Mouse (Mus musculus): ENCODE data around the gene Adamtsl5. TPM values are rescaled to one million over a fixed set of nuclear protein-coding genes. Genes with fewer than 3 reads are reported as not detected.

Gene Adamtsl5
- 5.8 and 6.3 TPM in 2 replicates for polyA plus RNA-seq (2014; fragmentation: Nextera tagmentation; extraction: Ambion mirVana)

DNA sequence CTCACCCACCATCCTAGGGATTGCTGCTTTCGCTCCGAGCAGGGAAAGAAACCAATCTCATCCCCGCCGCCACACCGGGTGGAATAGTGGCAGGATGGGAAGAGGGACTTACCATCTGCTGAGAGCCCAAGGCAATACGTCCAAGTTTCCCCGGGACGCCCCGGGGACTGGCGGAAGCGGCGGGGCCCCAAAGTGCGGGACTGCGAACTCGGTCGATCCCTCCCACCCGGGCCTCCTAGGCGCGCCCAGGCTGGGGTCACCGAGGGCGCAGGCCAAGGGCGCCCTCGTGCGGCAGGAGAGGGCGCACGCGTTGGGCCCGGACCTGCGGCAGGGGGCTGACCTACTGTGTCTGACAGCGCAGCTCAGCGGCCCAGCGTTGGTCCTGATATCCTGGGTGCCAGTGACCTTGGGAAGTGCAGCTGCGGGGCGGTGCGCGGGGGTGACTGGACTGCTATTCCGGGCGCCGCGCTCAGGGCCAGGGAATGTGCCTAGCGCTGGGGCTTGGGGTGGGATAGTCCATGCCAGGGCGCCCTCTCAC is at the start of gene Adamtsl5:
Adamtsl5 (minus strand) TSS at position 169 of the 538 bp plus-strand sequence.
- peaks cover 91% of the 10 kb centered on the region for H3K27me3 ChIP-seq (replicated peaks; ENCODE audit: control insufficient read depth, insufficient read depth, low read length)
- H3K36me3 ChIP-seq (ENCODE audit: control insufficient read depth, insufficient read depth, low read length), result no peaks in the 10 kb centered on the region
- DNase-seq (ENCODE audit: low spot score) (peak; percentile 40), ATAC-seq (ENCODE audit: low read depth) (peak; percentile 28; the same call in 1 of the 2 replicates)
- peak within 1 kb of the TSS; percentile 25 for H3K4me3 ChIP-seq (ENCODE audit: low read depth, low read length)
- no peak within 1 kb of the TSS for H3K27ac ChIP-seq (replicated peaks; ENCODE audit: low read depth, low read length)
- WGBS, result 2% methylated on average over 17 of the region's 42 CpGs
- H3K4me2 ChIP-seq (ENCODE audit: low read depth, low read length), result peak within 1 kb of the TSS; percentile 52
- peaks cover 27% of the 10 kb centered on the region for H3K4me1 ChIP-seq (ENCODE audit: control insufficient read depth, insufficient read depth, low read length)
- H3K9ac ChIP-seq (ENCODE audit: low read depth, low read length), result peak within 1 kb of the TSS; percentile 50; the same call in 1 of the 2 replicates
- H3K9me3 ChIP-seq (ENCODE audit: control insufficient read depth, low read length), result no peaks in the 10 kb centered on the region

DNA sequence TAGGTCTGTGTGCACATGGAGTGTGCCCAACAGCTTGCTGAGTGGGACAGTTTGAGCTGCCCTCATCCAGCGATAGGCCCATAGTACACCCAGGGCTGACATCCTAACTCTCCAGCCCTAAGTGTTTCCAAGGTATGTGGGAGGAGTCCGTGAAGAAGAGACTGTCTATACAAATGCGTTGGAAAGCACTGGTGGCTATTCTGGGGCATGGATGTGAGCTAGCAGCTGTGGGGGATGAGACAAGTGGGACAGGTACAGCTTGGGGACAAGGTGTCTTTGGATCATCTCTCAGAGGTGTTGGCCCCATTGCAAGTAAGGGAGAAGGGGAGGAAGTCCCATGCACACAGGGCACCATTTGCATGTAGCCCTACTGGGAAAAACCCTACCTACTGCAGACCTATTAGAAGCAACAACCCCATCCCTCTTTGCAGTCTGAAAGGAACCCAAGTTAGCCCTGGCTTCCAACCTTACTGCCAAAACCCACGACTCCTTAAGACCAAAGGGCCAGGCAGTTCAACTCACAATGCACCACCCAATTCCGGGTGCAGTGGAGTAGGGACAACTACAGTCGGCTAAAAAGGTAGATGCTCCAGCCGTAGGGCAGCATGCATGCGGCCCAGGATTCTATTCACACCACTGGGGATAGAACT is 49.4 kb upstream of the Adamtsl5 start:
- Histone ChIP-seq H3K4me3 (ENCODE audit: low read depth, low read length) (peak overlapping the region; percentile 76), H3K4me1 (ENCODE audit: control insufficient read depth, insufficient read depth, low read length) (peaks cover 19% of the 10 kb centered on the region), H3K27me3 (replicated peaks; ENCODE audit: control insufficient read depth, insufficient read depth, low read length) (no peaks in the 10 kb centered on the region), H3K4me2 (ENCODE audit: low read depth, low read length) (peak overlapping the region; percentile 94), H3K36me3 (ENCODE audit: control insufficient read depth, insufficient read depth, low read length) (peaks cover 62% of the 10 kb centered on the region), H3K27ac (replicated peaks; ENCODE audit: low read depth, low read length) (peak overlapping the region; percentile 99; the same call in 1 of the 2 replicates), H3K9me3 (ENCODE audit: control insufficient read depth, low read length) (no peaks in the 10 kb centered on the region), H3K9ac (ENCODE audit: low read depth, low read length) (peak overlapping the region; percentile 96)
- 48% methylated on average over 8 of the region's 8 CpGs for WGBS
- no peak for DNase-seq (ENCODE audit: low spot score)
- ATAC-seq (ENCODE audit: low read depth), result no peak

DNA sequence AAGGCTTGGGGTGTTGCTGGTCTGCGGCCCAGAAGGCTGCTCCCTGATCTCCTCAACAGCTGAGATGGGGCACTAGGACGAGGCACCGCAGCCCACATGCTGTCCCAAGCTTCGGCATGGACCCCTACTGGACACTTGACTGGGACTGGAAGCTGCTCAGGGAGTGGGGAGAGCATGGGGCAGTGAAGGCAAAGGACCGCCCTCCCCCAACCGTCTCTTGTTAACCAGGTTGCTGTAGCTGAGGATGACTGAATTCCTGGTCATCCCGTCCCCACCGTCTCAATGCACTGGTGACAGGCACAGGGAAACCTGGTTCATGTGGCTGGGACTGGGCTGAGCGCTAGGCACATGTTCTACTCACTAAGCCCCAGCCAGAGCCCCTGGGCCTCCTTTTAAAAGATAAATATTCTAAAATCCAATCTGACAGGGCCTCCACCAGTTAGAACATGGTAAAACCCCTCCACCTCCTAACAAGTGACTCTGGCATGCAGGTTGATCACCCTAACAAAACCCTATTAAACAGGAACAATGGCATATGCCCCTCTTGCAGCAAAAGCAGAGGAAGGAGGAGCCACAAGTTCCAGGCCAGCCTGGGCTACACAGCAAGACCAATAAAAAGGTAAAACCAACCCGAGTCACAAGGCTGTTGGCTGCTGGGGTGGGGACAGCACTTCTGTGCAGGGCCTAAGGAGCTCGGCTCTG is 48.8 kb upstream of the Adamtsl5 start:
- H3K4me1 ChIP-seq (ENCODE audit: control insufficient read depth, insufficient read depth, low read length), result peaks cover 19% of the 10 kb centered on the region
- peaks cover 64% of the 10 kb centered on the region for H3K36me3 ChIP-seq (ENCODE audit: control insufficient read depth, insufficient read depth, low read length)
- peak overlapping the region; percentile 76; the same call in 1 of the 2 replicates for H3K4me3 ChIP-seq (ENCODE audit: low read depth, low read length)
- 88% methylated on average over 11 of the region's 11 CpGs for whole genome bisulfite sequencing
- peak overlapping the region; percentile 96 for H3K9ac ChIP-seq (ENCODE audit: low read depth, low read length)
- peak overlapping the region; percentile 94 for H3K4me2 ChIP-seq (ENCODE audit: low read depth, low read length)
- ATAC-seq (ENCODE audit: low read depth), result no peak
- H3K9me3 ChIP-seq (ENCODE audit: control insufficient read depth, low read length), result no peaks in the 10 kb centered on the region
- no peak overlapping the region for H3K27ac ChIP-seq (replicated peaks; ENCODE audit: low read depth, low read length)
- no peak for DNase-seq (ENCODE audit: low spot score)
- H3K27me3 ChIP-seq (replicated peaks; ENCODE audit: control insufficient read depth, insufficient read depth, low read length), result no peaks in the 10 kb centered on the region

DNA sequence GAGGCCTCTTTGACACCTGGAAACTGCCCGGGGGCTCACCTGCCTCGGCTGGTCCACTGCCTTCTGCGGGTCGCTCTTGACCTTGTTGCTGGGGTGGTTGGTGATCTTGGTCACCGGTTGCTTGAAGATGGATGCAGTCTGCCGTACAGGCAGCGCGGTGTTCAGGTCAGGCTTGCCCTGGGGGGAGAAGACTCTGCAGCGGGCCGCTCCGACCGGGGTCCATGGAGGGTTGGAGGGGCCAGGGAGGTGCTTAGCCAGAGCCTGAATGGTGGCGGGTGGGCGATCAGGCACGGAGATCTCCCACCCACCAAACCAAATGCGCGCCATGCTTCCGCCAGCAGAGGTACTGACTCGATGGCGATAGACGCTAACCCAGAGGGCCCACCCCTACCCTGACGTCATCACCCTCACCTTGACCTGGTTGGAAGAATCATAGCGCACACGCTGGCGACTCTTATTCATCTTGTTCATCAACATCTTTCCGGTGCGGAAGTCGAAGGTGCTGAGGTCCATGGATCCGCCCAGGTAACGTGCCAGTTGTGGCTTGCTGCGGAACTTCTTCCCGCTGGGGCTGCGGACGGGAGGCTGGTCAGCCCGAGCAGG is 46.9 kb upstream of the Adamtsl5 start:
- 95% methylated on average over 35 of the region's 35 CpGs for WGBS
- Histone ChIP-seq H3K36me3 (ENCODE audit: control insufficient read depth, insufficient read depth, low read length) (peaks cover 69% of the 10 kb centered on the region), H3K4me3 (ENCODE audit: low read depth, low read length) (no peak overlapping the region), H3K9me3 (ENCODE audit: control insufficient read depth, low read length) (no peaks in the 10 kb centered on the region), H3K4me2 (ENCODE audit: low read depth, low read length) (no peak overlapping the region), H3K9ac (ENCODE audit: low read depth, low read length) (no peak overlapping the region), H3K27ac (replicated peaks; ENCODE audit: low read depth, low read length) (no peak overlapping the region), H3K27me3 (replicated peaks; ENCODE audit: control insufficient read depth, insufficient read depth, low read length) (no peaks in the 10 kb centered on the region), H3K4me1 (ENCODE audit: control insufficient read depth, insufficient read depth, low read length) (peaks cover 16% of the 10 kb centered on the region)
- DNase-seq (ENCODE audit: low spot score) (no peak), ATAC-seq (ENCODE audit: low read depth) (no peak)

DNA sequence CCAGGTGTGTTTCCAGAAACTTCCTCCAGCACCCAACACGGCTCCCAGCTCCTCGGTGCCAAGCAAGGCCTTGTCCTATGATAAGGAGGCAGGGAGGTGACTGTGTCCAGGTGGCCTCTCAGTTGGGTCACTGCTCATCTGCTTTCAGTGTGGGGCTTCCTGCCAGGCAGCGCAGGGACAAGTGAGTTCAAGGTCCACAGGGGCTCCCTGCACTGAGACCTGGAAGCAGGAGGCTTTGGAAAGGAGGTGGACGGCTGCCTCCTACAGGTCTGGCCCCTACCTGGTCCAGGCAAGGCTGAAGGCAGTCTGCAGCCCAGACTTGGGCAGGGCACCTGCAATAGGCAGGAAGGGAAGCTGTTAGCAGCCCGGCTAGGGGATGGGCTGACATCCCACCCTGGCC is 44.5 kb upstream of the Adamtsl5 start:
- no peak for ATAC-seq (ENCODE audit: low read depth)
- Histone ChIP-seq H3K27me3 (replicated peaks; ENCODE audit: control insufficient read depth, insufficient read depth, low read length) (no peaks in the 10 kb centered on the region), H3K9ac (ENCODE audit: low read depth, low read length) (no peak overlapping the region), H3K4me2 (ENCODE audit: low read depth, low read length) (no peak overlapping the region), H3K36me3 (ENCODE audit: control insufficient read depth, insufficient read depth, low read length) (peaks cover 69% of the 10 kb centered on the region), H3K4me3 (ENCODE audit: low read depth, low read length) (no peak overlapping the region), H3K27ac (replicated peaks; ENCODE audit: low read depth, low read length) (no peak overlapping the region), H3K4me1 (ENCODE audit: control insufficient read depth, insufficient read depth, low read length) (peaks cover 17% of the 10 kb centered on the region), H3K9me3 (ENCODE audit: control insufficient read depth, low read length) (no peaks in the 10 kb centered on the region)
- DNase-seq (ENCODE audit: low spot score), result no peak
- 93% methylated on average over 5 of the region's 5 CpGs for WGBS

DNA sequence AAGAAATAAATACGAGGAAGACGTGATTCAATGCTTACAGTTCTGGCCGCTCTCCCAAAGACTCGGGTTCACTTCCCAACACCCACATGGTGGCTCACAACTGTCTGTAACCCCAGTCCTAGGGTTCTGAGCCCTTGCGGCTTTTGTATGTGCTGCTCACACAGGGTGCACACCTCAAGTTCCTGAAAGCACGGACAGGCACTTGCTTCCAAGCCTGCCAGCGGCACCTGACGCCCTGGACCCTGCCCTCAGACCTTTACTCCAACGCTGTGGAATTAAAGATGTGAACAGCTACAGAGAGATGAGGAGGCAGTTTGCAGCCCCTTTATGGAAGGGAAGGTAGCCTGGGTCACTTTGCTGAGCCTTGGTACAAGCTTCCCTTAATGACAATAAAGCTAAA is 42.5 kb upstream of the Adamtsl5 start:
- WGBS, result 85% methylated on average over 9 of the region's 9 CpGs
- Histone ChIP-seq H3K36me3 (ENCODE audit: control insufficient read depth, insufficient read depth, low read length) (peaks cover 51% of the 10 kb centered on the region), H3K27ac (replicated peaks; ENCODE audit: low read depth, low read length) (no peak overlapping the region), H3K9me3 (ENCODE audit: control insufficient read depth, low read length) (no peaks in the 10 kb centered on the region), H3K9ac (ENCODE audit: low read depth, low read length) (no peak overlapping the region), H3K4me1 (ENCODE audit: control insufficient read depth, insufficient read depth, low read length) (peaks cover 7% of the 10 kb centered on the region; the same call in 1 of the 2 replicates), H3K27me3 (replicated peaks; ENCODE audit: control insufficient read depth, insufficient read depth, low read length) (no peaks in the 10 kb centered on the region), H3K4me3 (ENCODE audit: low read depth, low read length) (no peak overlapping the region), H3K4me2 (ENCODE audit: low read depth, low read length) (no peak overlapping the region)
- ATAC-seq (ENCODE audit: low read depth) (no peak), DNase-seq (ENCODE audit: low spot score) (no peak)

DNA sequence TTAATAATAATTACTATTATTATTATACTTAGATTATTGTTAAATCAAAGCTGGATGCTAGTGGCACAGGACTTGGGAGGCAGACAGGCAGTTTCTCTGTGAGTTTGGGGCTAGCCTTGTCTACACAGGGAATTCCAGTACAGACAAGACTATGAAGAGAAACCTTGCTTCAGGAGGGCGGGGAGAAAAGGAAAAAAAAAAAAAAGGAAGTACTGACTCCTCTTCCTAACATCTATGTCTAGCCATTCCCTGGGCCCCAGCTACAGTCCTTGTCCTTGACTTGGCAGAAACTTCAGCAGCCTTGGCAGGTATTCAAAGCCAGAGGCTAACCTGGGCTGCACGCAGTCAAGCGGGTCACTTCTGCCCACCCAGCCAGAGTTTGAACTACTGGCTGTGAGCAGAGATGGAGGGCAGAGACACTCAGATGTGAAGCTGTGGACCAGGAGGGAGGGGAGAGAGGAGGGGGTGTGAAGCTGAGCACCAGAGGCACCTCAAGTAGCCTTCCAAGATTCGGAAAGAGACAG is 41.0 kb upstream of the Adamtsl5 start:
- ATAC-seq (ENCODE audit: low read depth), result no peak
- DNase-seq (ENCODE audit: low spot score), result no peak
- Histone ChIP-seq H3K4me3 (ENCODE audit: low read depth, low read length) (no peak overlapping the region), H3K4me1 (ENCODE audit: control insufficient read depth, insufficient read depth, low read length) (peaks cover 17% of the 10 kb centered on the region), H3K27ac (replicated peaks; ENCODE audit: low read depth, low read length) (no peak overlapping the region), H3K27me3 (replicated peaks; ENCODE audit: control insufficient read depth, insufficient read depth, low read length) (no peaks in the 10 kb centered on the region), H3K9ac (ENCODE audit: low read depth, low read length) (no peak overlapping the region), H3K36me3 (ENCODE audit: control insufficient read depth, insufficient read depth, low read length) (peaks cover 42% of the 10 kb centered on the region), H3K9me3 (ENCODE audit: control insufficient read depth, low read length) (no peaks in the 10 kb centered on the region), H3K4me2 (ENCODE audit: low read depth, low read length) (no peak overlapping the region)
- 76% methylated on average over 4 of the region's 4 CpGs for WGBS

DNA sequence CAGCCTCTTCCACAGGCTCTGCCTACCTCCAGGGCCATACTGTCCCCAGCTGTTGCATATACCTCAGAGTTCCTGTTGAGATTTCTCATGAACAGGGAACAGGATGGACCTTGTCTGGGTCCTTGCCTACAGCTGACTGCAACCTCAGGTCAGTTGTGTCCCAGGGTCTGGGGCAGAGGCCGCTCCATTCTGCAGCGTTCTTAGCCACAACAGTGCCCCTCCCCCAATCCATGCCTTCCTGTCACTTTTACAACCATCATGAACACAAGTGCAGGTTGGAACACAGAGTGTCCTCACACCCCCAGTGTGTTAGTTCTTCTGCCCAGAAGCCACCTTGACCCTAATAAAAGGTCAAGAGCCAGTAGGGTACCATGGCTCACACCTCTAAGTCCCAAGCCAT is 40.5 kb upstream of the Adamtsl5 start:
- Histone ChIP-seq H3K4me1 (ENCODE audit: control insufficient read depth, insufficient read depth, low read length) (peaks cover 20% of the 10 kb centered on the region), H3K9me3 (ENCODE audit: control insufficient read depth, low read length) (no peaks in the 10 kb centered on the region), H3K4me2 (ENCODE audit: low read depth, low read length) (peak overlapping the region; percentile 91; the same call in 1 of the 2 replicates), H3K9ac (ENCODE audit: low read depth, low read length) (no peak overlapping the region), H3K36me3 (ENCODE audit: control insufficient read depth, insufficient read depth, low read length) (peaks cover 40% of the 10 kb centered on the region), H3K27me3 (replicated peaks; ENCODE audit: control insufficient read depth, insufficient read depth, low read length) (no peaks in the 10 kb centered on the region), H3K27ac (replicated peaks; ENCODE audit: low read depth, low read length) (no peak overlapping the region; the same call in 1 of the 2 replicates), H3K4me3 (ENCODE audit: low read depth, low read length) (no peak overlapping the region)
- WGBS, result 28% methylated on average over 2 of the region's 2 CpGs
- DNase-seq (ENCODE audit: low spot score) (no peak), ATAC-seq (ENCODE audit: low read depth) (no peak)

Measured in embryonic facial prominence, embryonic 14.5 days (tissue).